Mouse (Mus musculus) mammary gland, adult 2 months (tissue): ENCODE data around the gene Pbrm1. TPM values are rescaled to one million over a fixed set of nuclear protein-coding genes. Genes with fewer than 3 reads are reported as not detected.

ENCODE experiments used
- polyA plus RNA-seq: library from polyadenylated mRNA; depleted of rRNA; stranded (reverse); fragments of >200 nt; gene quantifications from 2 replicates; pipeline ENCODE4 v1.2.3, GENCODE M21; 2012; ENCODE audit warnings: low replicate concordance; rRNA removed

The Pbrm1 gene
- polyA plus RNA-seq, result 12.5 and 15.2 TPM in 2 replicates

DNA sequence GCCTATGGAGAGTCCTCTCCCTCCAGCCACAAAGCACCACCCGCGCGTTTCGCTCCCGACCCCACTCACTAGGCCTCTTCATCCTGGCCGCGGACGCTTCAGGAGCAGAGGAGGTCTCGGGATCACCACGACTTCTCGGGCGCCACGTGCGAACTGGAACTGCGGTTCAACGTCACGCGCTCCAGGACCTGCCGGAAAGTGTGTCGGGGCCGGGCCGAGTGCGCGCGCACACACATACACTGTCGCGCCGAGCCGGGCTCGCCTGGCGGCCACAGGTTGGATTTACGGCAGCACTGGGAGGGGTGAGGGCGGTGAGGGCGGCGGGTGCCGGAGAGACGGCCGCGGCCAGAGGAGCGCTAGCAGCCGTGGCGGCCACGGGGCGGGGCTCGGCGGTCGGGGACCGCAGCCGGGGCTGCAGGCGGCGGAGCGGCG, at the start of gene Pbrm1, which contains the start of gene Gnl3:
Gene Pbrm1 (plus strand): TSS at position 279 of the 432 bp plus-strand sequence.
Gene Gnl3 (minus strand): TSS at position 293 of the 432 bp plus-strand sequence.

DNA sequence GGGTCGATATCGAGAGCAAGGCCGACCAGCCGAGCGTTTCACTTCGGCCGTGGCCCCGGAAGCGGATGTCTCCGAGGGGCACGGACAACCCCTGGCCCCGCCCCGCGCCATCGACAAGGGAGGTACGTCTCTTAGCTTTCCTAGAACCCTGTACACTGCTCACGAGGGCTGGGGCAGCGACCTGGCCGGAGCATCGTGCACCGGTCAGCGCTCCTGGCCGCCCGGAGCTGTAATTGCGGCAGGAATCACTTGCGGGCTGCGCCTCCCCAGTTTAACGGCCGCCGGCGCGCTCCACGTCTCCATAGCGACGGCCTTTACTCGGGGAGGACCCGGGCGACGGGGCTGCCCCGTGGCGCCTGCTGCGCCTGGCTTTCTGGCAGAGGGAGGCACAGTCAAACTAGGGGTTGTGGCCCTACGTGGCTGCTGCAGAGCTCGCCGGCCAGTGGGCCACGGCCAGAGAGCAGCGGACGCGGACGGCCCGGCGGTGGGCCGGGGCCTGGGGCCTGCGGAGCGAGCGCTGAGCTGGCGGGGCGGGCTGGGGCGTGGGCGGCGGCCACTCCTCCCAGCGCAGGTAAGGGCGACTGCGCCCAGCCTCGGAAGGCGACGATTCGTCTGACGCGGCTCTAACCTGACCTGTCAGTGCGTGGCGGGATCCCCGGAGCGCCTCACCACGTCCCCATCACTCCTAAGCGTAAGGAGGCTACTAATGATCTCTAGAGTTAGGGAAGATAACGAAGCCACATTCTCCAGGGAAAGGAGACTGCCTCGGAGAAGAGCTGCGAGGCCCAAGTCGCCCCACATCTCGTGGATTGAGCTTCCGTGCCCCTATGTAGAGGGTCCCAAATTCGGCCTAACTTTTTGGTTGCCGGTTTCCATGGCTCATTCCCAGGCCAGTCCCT, 17.4 kb upstream of the Pbrm1 start, which contains the start of the genes Glt8d1 and Spcs1:
Gene Glt8d1 (plus strand): TSS at position 94 of the 899 bp plus-strand sequence.
Gene Spcs1 (minus strand): TSS at position 366 of the 899 bp plus-strand sequence.

DNA sequence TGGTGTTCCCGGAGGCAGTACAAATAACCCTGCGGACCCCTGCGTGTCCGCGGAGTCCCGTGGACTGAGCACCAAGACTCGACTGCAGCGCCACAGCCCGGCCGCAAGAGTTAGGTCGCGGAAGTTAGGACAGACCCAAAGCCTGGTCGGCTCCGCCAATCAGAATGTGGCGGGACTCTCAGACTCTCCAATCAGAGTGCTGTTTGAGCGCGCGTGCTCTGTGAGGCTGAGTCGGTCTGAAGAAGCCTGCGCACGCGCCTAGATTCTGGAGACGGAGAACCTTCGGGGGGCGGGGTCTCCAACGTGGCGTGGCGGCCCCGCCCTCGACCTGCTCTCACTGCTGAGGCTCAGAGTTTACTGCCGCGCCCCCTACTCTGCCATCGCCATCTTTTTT, 109.9 kb downstream of the Pbrm1 start, which contains the start of gene Smim4:
Gene Smim4 (minus strand): TSS at position 131 of the 394 bp plus-strand sequence.

DNA sequence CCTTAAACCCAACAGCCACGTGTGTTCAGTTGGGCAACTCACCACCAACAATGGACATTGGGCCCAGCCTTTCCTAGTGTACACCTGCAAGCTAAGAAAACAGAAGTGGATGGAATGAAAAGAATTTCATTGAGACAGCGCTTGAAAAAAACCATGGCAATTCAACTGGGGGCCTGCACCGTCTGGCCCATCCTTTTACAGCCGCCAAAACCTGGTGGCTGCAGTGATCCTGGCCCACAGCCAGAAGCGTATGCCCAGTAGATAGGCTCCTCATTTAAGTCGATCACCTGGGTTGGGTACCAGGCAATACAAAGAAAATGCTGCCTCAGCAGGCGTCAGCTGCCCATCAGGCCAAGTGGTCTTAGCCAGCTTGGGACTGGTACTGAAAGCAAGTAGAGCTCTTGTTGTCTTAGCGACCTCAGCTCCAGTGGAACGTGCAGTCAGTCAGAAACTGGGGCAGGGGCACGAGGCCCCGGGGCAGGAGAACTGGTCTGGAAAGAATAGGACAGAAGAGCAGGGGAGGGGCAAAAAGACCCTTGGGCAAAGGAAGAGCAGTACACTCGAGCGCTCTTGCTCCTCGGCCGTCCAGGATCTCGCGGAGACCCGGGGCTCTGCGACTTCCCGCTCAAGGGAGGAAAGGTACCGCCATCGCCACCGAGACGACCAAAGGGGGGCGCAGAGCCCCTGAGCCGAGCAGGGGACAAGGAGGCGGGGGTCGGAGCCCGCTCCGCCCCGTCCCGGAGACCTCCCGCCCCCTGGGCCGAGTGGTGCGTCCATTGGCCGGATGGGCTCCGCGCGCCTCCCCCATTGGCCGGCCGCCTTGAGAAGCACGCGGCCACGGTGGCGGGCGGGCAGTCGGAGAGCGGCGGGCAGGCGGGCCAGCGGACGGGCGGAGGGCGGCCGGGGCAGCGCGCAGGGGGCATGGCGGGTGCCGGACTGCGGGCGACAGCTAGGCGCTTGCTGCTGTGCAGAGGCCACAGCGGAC, 111.6 kb downstream of the Pbrm1 start, which contains the start of gene Nt5dc2:
Gene Nt5dc2 (plus strand): TSS at position 818 of the 985 bp plus-strand sequence.

DNA sequence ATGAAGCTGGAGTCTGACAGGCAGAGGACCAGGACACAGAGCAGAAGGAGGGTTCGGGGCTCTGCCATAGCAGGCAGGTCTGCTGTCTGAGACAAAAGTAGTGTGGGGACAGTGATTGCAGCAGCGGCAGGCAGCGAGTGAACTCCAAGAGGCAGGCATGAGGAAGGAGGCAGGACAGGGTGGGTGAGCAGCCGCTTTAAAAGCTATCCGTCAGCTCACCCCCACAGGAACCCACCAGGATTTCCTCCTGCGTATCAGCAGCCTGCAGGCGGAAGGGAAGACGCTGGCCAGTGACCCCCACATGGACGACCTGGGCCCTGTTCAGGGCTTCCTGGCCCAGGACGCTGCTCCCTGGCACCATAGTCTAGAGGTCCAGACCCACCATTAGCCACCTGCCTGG, 149.5 kb downstream of the Pbrm1 start, which contains the start of gene Stab1:
Gene Stab1 (minus strand): TSS at position 217 of the 400 bp plus-strand sequence.

Other genes with a start within 250 kb of the Pbrm1 start
- gene Tmem110, start 193.5 kb upstream of the Pbrm1 start, polyA plus RNA-seq, result 30.1 and 31.8 TPM in 2 replicates
- 18.6 and 24.0 TPM in 2 replicates for gene Mustn1, start 139.9 kb upstream of the Pbrm1 start, polyA plus RNA-seq
- 1.4 and 2.4 TPM in 2 replicates for gene Itih4, start 132.7 kb upstream of the Pbrm1 start, polyA plus RNA-seq
- gene Itih3, start 95.4 kb upstream of the Pbrm1 start, polyA plus RNA-seq, result 0.49 and 1.3 TPM in 2 replicates
- gene Itih1, start 75.8 kb upstream of the Pbrm1 start, polyA plus RNA-seq, result 0.07 and 0.51 TPM in 2 replicates
- gene Nek4, start 67.8 kb upstream of the Pbrm1 start, polyA plus RNA-seq, result 3.9 and 4.2 TPM in 2 replicates
- 13.0 and 24.7 TPM in 2 replicates for gene Glt8d1, start 17.7 kb upstream of the Pbrm1 start, polyA plus RNA-seq
- gene Spcs1, start 17.5 kb upstream of the Pbrm1 start, polyA plus RNA-seq, result 79.5 and 175 TPM in 2 replicates
- 10.4 and 25.8 TPM in 2 replicates for gene Gnl3, start within 50 bp of the Pbrm1 start, polyA plus RNA-seq
- 66.4 and 72.9 TPM in 2 replicates for gene Smim4, start 109.8 kb downstream of the Pbrm1 start, polyA plus RNA-seq
- 27.5 and 43.4 TPM in 2 replicates for gene Nt5dc2, start 111.9 kb downstream of the Pbrm1 start, polyA plus RNA-seq
- gene Stab1, start 149.5 kb downstream of the Pbrm1 start, polyA plus RNA-seq, result 134 and 138 TPM in 2 replicates
- gene Tnnc1, start 189.2 kb downstream of the Pbrm1 start, polyA plus RNA-seq, result 2.7 TPM in 1 of 2 replicates, not detected in the other
- 380 and 433 TPM in 2 replicates for gene Nisch, start 197.8 kb downstream of the Pbrm1 start, polyA plus RNA-seq
- 8.8 and 12.8 TPM in 2 replicates for gene Sema3g, start 198.7 kb downstream of the Pbrm1 start, polyA plus RNA-seq
- gene Phf7, start 232.2 kb downstream of the Pbrm1 start, polyA plus RNA-seq, result 6.6 and 7.8 TPM in 2 replicates
- 49.3 and 56.2 TPM in 2 replicates for gene Bap1, start 232.3 kb downstream of the Pbrm1 start, polyA plus RNA-seq